Mouse (Mus musculus): ENCODE results near the gene Mlst8. TPM values are rescaled to one million over a fixed set of nuclear protein-coding genes. Genes with fewer than 3 reads are reported as not detected.
"Not testable (repeated sequence)": the region's sequence is repeated elsewhere in the genome, so short reads cannot be mapped to it uniquely, and the experiment has no call there.

The Mlst8 gene
- polyA plus RNA-seq, 1 experiment from 2014 or later: 36.4 TPM

DNA sequence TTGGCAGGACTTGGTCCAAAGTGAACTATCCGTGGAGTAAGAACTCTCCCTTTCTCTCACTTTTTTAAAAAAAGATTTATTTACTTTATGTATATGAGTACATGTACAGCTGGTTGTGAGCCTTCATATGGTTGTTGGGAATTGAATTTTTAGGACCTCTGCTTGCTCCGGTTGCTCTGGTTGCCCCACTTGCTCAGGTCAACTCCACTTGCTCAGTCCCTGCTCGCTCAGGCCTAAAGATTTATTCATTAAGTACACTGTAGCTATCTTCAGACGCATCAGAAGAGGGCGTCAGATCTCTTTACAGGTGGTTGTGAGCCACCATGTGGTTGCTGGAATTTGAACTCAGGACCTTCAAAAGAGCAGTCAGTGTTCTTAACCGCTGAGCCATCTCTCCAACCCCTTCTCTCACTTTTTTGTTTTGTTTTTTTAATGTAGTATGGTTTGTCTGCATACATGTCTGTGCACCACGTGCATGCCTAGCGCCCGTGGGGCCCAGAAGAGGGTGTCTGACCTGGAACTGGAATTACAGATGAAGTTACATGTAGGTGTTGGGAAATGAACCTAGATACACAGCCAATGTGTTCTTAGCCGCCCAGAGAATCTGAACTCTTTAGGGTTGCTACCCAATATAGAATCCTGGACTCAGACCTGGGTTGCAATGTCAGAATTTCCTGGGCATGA lies 23.2 kb downstream of the Mlst8 start:
- WGBS: 45% methylated on average over 10 of the region's 10 CpGs
- H3K27ac ChIP-seq (ENCODE audit: low read depth, low read length): peak overlapping the region; percentile 26; the same call in 1 of the 2 replicates
- not testable (repeated sequence) for H3K4me1 ChIP-seq (ENCODE audit: control insufficient read depth, insufficient read depth, low read length); H3K9me3 ChIP-seq (ENCODE audit: control insufficient read depth, low read length); H3K27me3 ChIP-seq (ENCODE audit: control insufficient read depth, insufficient read depth, low read length); H3K36me3 ChIP-seq (ENCODE audit: control insufficient read depth, insufficient read depth, low read length); H3K9ac ChIP-seq (ENCODE audit: low read depth, low read length)
- peak overlapping the region; percentile 67; the same call in 1 of the 2 replicates for H3K4me2 ChIP-seq (replicated peaks; ENCODE audit: low read depth, low read length)
- H3K4me3 ChIP-seq (ENCODE audit: low read length): peak overlapping the region; percentile 73
- peak; percentile 13 for ATAC-seq (ENCODE audit: low FRiP score, low TSS enrichment)

- under 1% methylated on average over 63 of the region's 67 CpGs for WGBS
- Histone ChIP-seq H3K4me1 (ENCODE audit: control insufficient read depth, insufficient read depth, low read length) (peaks cover 6% of the 10 kb centered on the region; the same call in 1 of the 2 replicates), H3K27ac (ENCODE audit: low read depth, low read length) (peak overlapping the region; percentile 95), H3K27me3 (ENCODE audit: control insufficient read depth, insufficient read depth, low read length) (no peaks in the 10 kb centered on the region), H3K4me3 (ENCODE audit: low read length) (peak overlapping the region; percentile 73), H3K9ac (ENCODE audit: low read depth, low read length) (peak overlapping the region; percentile 83), H3K4me2 (replicated peaks; ENCODE audit: low read depth, low read length) (peak overlapping the region; percentile 67), H3K9me3 (ENCODE audit: control insufficient read depth, low read length) (no peaks in the 10 kb centered on the region), H3K36me3 (ENCODE audit: control insufficient read depth, insufficient read depth, low read length) (peaks cover 16% of the 10 kb centered on the region)
- peak; percentile 96 for ATAC-seq (ENCODE audit: low FRiP score, low TSS enrichment)
Measured at GRCm38 (mm10) chr17:24454756-24455522, 23.9 kb downstream of the Mlst8 start.

GRCm38 (mm10) chr17:24454218-24454755 lies 24.6 kb downstream of the Mlst8 start:
- Histone ChIP-seq H3K9me3 (ENCODE audit: control insufficient read depth, low read length) (no peaks in the 10 kb centered on the region), H3K4me3 (ENCODE audit: low read length) (peak overlapping the region; percentile 73), H3K4me1 (ENCODE audit: control insufficient read depth, insufficient read depth, low read length) (peaks cover 6% of the 10 kb centered on the region; the same call in 1 of the 2 replicates), H3K4me2 (replicated peaks; ENCODE audit: low read depth, low read length) (peak overlapping the region; percentile 67), H3K36me3 (ENCODE audit: control insufficient read depth, insufficient read depth, low read length) (peaks cover 23% of the 10 kb centered on the region), H3K27me3 (ENCODE audit: control insufficient read depth, insufficient read depth, low read length) (no peaks in the 10 kb centered on the region), H3K27ac (ENCODE audit: low read depth, low read length) (peak overlapping the region; percentile 95), H3K9ac (ENCODE audit: low read depth, low read length) (peak overlapping the region; percentile 83)
- WGBS: 6% methylated on average over 14 of the region's 14 CpGs
- ATAC-seq (ENCODE audit: low FRiP score, low TSS enrichment): 0 out of 2 replicates have a peak, but pooled peaks have one; percentile 0

GRCm38 (mm10) chr17:24453372-24453771 lies 25.5 kb downstream of the Mlst8 start:
- no peak for ATAC-seq (ENCODE audit: low FRiP score, low TSS enrichment)
- Histone ChIP-seq H3K36me3 (ENCODE audit: control insufficient read depth, insufficient read depth, low read length) (peaks cover 32% of the 10 kb centered on the region), H3K9ac (ENCODE audit: low read depth, low read length) (no peak overlapping the region), H3K4me3 (ENCODE audit: low read length) (no peak overlapping the region), H3K4me1 (ENCODE audit: control insufficient read depth, insufficient read depth, low read length) (peaks cover 6% of the 10 kb centered on the region; the same call in 1 of the 2 replicates), H3K27ac (ENCODE audit: low read depth, low read length) (no peak overlapping the region), H3K9me3 (ENCODE audit: control insufficient read depth, low read length) (no peaks in the 10 kb centered on the region), H3K27me3 (ENCODE audit: control insufficient read depth, insufficient read depth, low read length) (no peaks in the 10 kb centered on the region), H3K4me2 (replicated peaks; ENCODE audit: low read depth, low read length) (no peak overlapping the region)
- 71% methylated on average over 2 of the region's 2 CpGs for WGBS

GRCm38 (mm10) chr17:24451220-24451619 lies 27.7 kb downstream of the Mlst8 start:
- Histone ChIP-seq H3K9ac (ENCODE audit: low read depth, low read length) (no peak overlapping the region), H3K27me3 (ENCODE audit: control insufficient read depth, insufficient read depth, low read length) (no peaks in the 10 kb centered on the region), H3K4me1 (ENCODE audit: control insufficient read depth, insufficient read depth, low read length) (peaks cover 6% of the 10 kb centered on the region; the same call in 1 of the 2 replicates), H3K27ac (ENCODE audit: low read depth, low read length) (no peak overlapping the region), H3K9me3 (ENCODE audit: control insufficient read depth, low read length) (no peaks in the 10 kb centered on the region), H3K4me3 (ENCODE audit: low read length) (no peak overlapping the region), H3K36me3 (ENCODE audit: control insufficient read depth, insufficient read depth, low read length) (peaks cover 53% of the 10 kb centered on the region), H3K4me2 (replicated peaks; ENCODE audit: low read depth, low read length) (no peak overlapping the region)
- no peak for ATAC-seq (ENCODE audit: low FRiP score, low TSS enrichment)
- whole genome bisulfite sequencing: 91% methylated on average over 6 of the region's 6 CpGs

DNA sequence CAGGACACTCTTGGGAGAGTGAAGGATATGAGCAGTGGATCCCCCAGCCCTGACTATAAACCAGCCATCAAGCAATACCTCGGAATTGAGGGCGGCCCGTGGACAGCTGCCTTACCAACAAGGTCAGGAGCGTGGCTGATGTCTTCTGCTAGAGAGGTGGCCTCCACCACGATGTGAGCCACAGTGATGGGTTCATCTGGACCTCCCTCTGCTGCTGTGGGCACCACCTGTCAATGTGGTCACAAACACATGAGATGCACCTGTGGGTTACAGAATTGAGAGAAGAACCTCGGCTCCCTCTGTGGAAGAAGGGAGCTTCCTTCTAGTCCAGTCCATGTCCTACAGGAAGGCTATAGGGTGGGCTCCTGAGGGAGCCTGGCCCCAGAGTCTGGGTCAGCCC lies 29.4 kb downstream of the Mlst8 start:
- Histone ChIP-seq H3K27ac (ENCODE audit: low read depth, low read length) (no peak overlapping the region), H3K36me3 (ENCODE audit: control insufficient read depth, insufficient read depth, low read length) (peaks cover 70% of the 10 kb centered on the region), H3K9ac (ENCODE audit: low read depth, low read length) (no peak overlapping the region), H3K4me1 (ENCODE audit: control insufficient read depth, insufficient read depth, low read length) (peaks cover 6% of the 10 kb centered on the region; the same call in 1 of the 2 replicates), H3K27me3 (ENCODE audit: control insufficient read depth, insufficient read depth, low read length) (no peaks in the 10 kb centered on the region), H3K4me2 (replicated peaks; ENCODE audit: low read depth, low read length) (no peak overlapping the region), H3K4me3 (ENCODE audit: low read length) (no peak overlapping the region), H3K9me3 (ENCODE audit: control insufficient read depth, low read length) (no peaks in the 10 kb centered on the region)
- WGBS: 97% methylated on average over 6 of the region's 6 CpGs
- ATAC-seq (ENCODE audit: low FRiP score, low TSS enrichment): no peak

- 90% methylated on average over 8 of the region's 8 CpGs for WGBS
- no peaks in the 10 kb centered on the region for H3K27me3 ChIP-seq (ENCODE audit: control insufficient read depth, insufficient read depth, low read length)
- no peaks in the 10 kb centered on the region for H3K4me1 ChIP-seq (ENCODE audit: control insufficient read depth, insufficient read depth, low read length)
- no peak overlapping the region for H3K27ac ChIP-seq (ENCODE audit: low read depth, low read length)
- H3K4me3 ChIP-seq (ENCODE audit: low read length): no peak overlapping the region
- no peak for ATAC-seq (ENCODE audit: low FRiP score, low TSS enrichment)
- no peak overlapping the region for H3K4me2 ChIP-seq (replicated peaks; ENCODE audit: low read depth, low read length)
- no peaks in the 10 kb centered on the region for H3K9me3 ChIP-seq (ENCODE audit: control insufficient read depth, low read length)
- peaks cover 88% of the 10 kb centered on the region for H3K36me3 ChIP-seq (ENCODE audit: control insufficient read depth, insufficient read depth, low read length)
- H3K9ac ChIP-seq (ENCODE audit: low read depth, low read length): no peak overlapping the region
Measured at GRCm38 (mm10) chr17:24446590-24446989, 32.3 kb downstream of the Mlst8 start.

GRCm38 (mm10) chr17:24443409-24443808 lies 35.5 kb downstream of the Mlst8 start:
- Histone ChIP-seq H3K9me3 (ENCODE audit: control insufficient read depth, low read length) (no peaks in the 10 kb centered on the region), H3K4me2 (replicated peaks; ENCODE audit: low read depth, low read length) (no peak overlapping the region), H3K36me3 (ENCODE audit: control insufficient read depth, insufficient read depth, low read length) (peaks cover 82% of the 10 kb centered on the region), H3K4me1 (ENCODE audit: control insufficient read depth, insufficient read depth, low read length) (no peaks in the 10 kb centered on the region), H3K4me3 (ENCODE audit: low read length) (no peak overlapping the region), H3K27me3 (ENCODE audit: control insufficient read depth, insufficient read depth, low read length) (no peaks in the 10 kb centered on the region), H3K27ac (ENCODE audit: low read depth, low read length) (no peak overlapping the region), H3K9ac (ENCODE audit: low read depth, low read length) (no peak overlapping the region)
- no peak for ATAC-seq (ENCODE audit: low FRiP score, low TSS enrichment)
- WGBS: 82% methylated on average over 4 of the region's 4 CpGs

Measured in kidney, embryonic 14.5 days (tissue).